Mouse (Mus musculus) lung, embryonic 16.5 days (tissue): ENCODE measurements around the gene Gsk3a. TPM values are rescaled to one million over a fixed set of nuclear protein-coding genes. Genes with fewer than 3 reads are reported as not detected.

Source experiments
- ATAC-seq: fragments of 200-750 bp; cut with Nextera tagmentation; 2 replicates; pipeline ENCODE4 v1.8.0; 2017; ENCODE audit warnings: low read depth, mild to moderate bottlenecking, moderate library complexity
- H3K27ac ChIP-seq: fragments of 300-500 bp; sonication (generic); 2 replicates; pipeline ENCODE4 v1.5.1; 2014; ENCODE audit warnings: mild to moderate bottlenecking, control low read depth, low read length
- H3K27me3 ChIP-seq: fragments of 300-500 bp; sonication (generic); 2 replicates; pipeline ENCODE4 v1.6.1; 2014; ENCODE audit warnings: low read depth, low read length, mixed read lengths; ENCODE audit not compliant: control insufficient read depth, insufficient read depth
- H3K36me3 ChIP-seq: fragments of 300-500 bp; sonication (generic); 2 replicates; pipeline ENCODE4 v1.6.1; 2014; ENCODE audit warnings: low read length; ENCODE audit not compliant: control insufficient read depth, insufficient read depth
- H3K4me1 ChIP-seq: fragments of 300-500 bp; sonication (generic); replicated peaks from 2 replicates; pipeline ENCODE4 v1.6.1; 2014; ENCODE audit warnings: low read length, mixed read lengths; ENCODE audit not compliant: control insufficient read depth, insufficient read depth
- H3K4me2 ChIP-seq: fragments of 300-500 bp; sonication (generic); 2 replicates; pipeline ENCODE4 v1.6.1; 2014; ENCODE audit warnings: low read depth, low read length, control low read depth
- H3K4me3 ChIP-seq: fragments of 300-500 bp; sonication (generic); 2 replicates; pipeline ENCODE4 v1.5.1; 2014; ENCODE audit warnings: mild to moderate bottlenecking, low read length, control low read depth
- H3K9ac ChIP-seq: fragments of 300-500 bp; sonication (generic); 2 replicates; pipeline ENCODE4 v1.6.1; 2014; ENCODE audit warnings: low read length, control low read depth
- H3K9me3 ChIP-seq: fragments of 300-500 bp; sonication (generic); 2 replicates; pipeline ENCODE4 v1.6.1; 2016; ENCODE audit warnings: low read length; ENCODE audit not compliant: control insufficient read depth
- WGBS: fragments of 180-500 bp; shearing (Covaris S2); extraction: QIAGEN DNeasy Blood & Tissue Kit; methylation state at CpG from one replicate; pipeline ENCODE4 v1.1.7; 2014; 5-methylcytosine and 5-hydroxymethylcytosine counted together
- polyA plus RNA-seq: library from polyadenylated mRNA; unstranded; fragments of >200 nt; fragmentation: Nextera tagmentation; extraction: Ambion mirVana; gene quantifications from 2 replicates; pipeline ENCODE4 v1.2.1, GENCODE M21; 2015

The Gsk3a gene
- polyA plus RNA-seq, 1 experiment from 2014 or later, result 8.2 TPM

GRCm38 (mm10) chr7:25227523-25228300 lies 9.9 kb downstream of the Gsk3a start:
- Histone ChIP-seq H3K4me2 (no peak overlapping the region), H3K36me3 (peaks cover 60% of the 10 kb centered on the region), H3K9me3 (no peaks in the 10 kb centered on the region), H3K27ac (no peak overlapping the region), H3K27me3 (no peaks in the 10 kb centered on the region), H3K4me1 (peaks cover under 1% of the 10 kb centered on the region), H3K4me3 (no peak overlapping the region), H3K9ac (no peak overlapping the region)
- WGBS, result 95% methylated on average over 1 of the region's 1 CpGs
- ATAC-seq, result no peak

GRCm38 (mm10) chr7:25222275-25222967 lies 15.2 kb downstream of the Gsk3a start:
- WGBS, result 72% methylated on average over 10 of the region's 10 CpGs
- Histone ChIP-seq H3K9ac (peak overlapping the region; percentile 86), H3K27me3 (no peaks in the 10 kb centered on the region), H3K27ac (no peak overlapping the region), H3K4me3 (peak overlapping the region; percentile 83), H3K36me3 (peaks cover 23% of the 10 kb centered on the region), H3K4me2 (peak overlapping the region; percentile 85), H3K4me1 (peaks cover 27% of the 10 kb centered on the region), H3K9me3 (no peaks in the 10 kb centered on the region)
- no peak for ATAC-seq

- Histone ChIP-seq H3K4me3 (peak within 1 kb of the TSS; percentile 83), H3K4me1 (peaks cover 27% of the 10 kb centered on the region), H3K36me3 (peaks cover 15% of the 10 kb centered on the region), H3K27me3 (no peaks in the 10 kb centered on the region), H3K9ac (peak within 1 kb of the TSS; percentile 86), H3K9me3 (no peaks in the 10 kb centered on the region), H3K27ac (peak within 1 kb of the TSS; percentile 94), H3K4me2 (peak within 1 kb of the TSS; percentile 85)
- under 1% methylated on average over 40 of the region's 45 CpGs for WGBS
- ATAC-seq, result peak; percentile 95
These were observed 16.4 kb downstream of the Gsk3a start, which contains the start of gene Zfp526 for GRCm38 (mm10) chr7:25221102-25221883. TSS of gene Zfp526 (plus strand) at chr7:25221425.

DNA sequence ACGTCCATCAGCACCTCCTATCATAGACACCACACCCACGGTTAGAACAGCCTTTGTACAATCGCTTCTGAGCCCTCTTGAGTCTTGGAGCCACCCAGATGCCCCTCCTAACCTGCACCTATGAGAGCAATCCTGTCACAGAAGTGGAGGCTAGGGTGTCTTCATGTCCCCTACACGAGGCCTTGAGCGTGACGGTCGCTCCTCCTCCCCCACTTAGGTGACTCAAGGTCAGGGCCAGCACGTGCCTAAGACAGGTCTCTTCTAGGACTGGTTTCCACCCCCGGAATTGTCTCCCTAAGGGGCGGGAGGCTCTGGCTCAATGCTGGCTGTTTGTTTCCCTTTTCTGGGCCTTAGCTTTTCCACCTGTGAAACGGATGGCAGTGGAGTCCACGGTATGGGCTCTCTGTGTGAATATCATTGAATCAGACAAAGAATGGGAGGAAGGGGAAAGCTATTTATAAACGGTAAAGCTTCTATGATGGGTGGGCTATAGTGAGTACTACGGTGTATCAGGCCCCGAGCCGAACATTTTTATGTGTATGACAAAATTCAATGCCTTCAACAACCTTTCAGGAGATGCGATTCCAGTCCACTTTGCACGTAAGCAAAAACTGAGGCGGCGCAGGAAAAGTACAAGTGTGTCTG lies 17.1 kb downstream of the Gsk3a start, which contains the start of gene Dedd2:
TSS of gene Dedd2 (minus strand) at position 159 of the 645 bp plus-strand sequence.
- Histone ChIP-seq H3K4me2 (peak within 1 kb of the TSS; percentile 85), H3K36me3 (peaks cover 8% of the 10 kb centered on the region), H3K4me3 (peak within 1 kb of the TSS; percentile 83), H3K27me3 (no peaks in the 10 kb centered on the region), H3K9me3 (no peaks in the 10 kb centered on the region), H3K9ac (peak within 1 kb of the TSS; percentile 86), H3K27ac (peak within 1 kb of the TSS; percentile 94), H3K4me1 (peaks cover 27% of the 10 kb centered on the region)
- WGBS, result 3% methylated on average over 20 of the region's 20 CpGs
- no peak for ATAC-seq

DNA sequence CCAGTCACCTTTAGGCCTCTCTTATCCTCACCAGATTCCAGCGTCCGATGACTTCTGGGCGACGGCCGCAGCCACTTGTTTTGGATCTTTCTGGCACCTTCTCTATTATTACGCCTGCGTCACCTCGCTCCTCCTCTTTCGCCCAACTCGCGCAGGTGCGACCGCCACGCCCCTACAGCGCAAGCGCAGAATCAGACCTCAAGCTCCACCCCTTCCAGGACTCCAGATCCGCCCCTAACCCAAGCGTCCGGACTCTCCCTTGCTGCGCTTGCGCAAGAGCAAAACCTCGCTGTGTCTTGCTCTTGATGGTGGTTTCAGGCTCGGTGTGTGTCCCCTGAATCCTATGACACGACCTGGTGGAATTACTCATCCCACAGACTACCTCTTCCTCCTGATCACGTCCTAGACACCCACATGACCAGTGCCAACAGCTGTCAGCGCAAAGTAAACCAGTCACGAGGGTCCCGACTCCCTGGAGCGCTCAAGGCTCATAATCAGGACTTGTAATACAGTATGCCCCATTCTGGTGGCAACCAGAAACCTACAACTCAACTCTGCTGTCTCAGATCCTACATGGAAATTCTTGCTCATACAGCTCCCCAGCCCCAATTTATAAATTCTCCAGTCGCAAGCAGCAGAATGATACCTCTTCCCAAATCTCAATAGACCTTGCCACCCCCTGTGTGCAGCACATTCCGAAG lies 17.7 kb downstream of the Gsk3a start:
- 2% methylated on average over 31 of the region's 31 CpGs for WGBS
- H3K4me3 ChIP-seq, result peak overlapping the region; percentile 83
- H3K4me1 ChIP-seq, result peaks cover 27% of the 10 kb centered on the region
- H3K9me3 ChIP-seq, result no peaks in the 10 kb centered on the region
- peaks cover 2% of the 10 kb centered on the region; the same call in 1 of the 2 replicates for H3K36me3 ChIP-seq
- H3K9ac ChIP-seq, result peak overlapping the region; percentile 84
- ATAC-seq, result peak; percentile 72
- peak overlapping the region; percentile 85 for H3K4me2 ChIP-seq
- H3K27me3 ChIP-seq, result no peaks in the 10 kb centered on the region
- peak overlapping the region; percentile 76 for H3K27ac ChIP-seq

DNA sequence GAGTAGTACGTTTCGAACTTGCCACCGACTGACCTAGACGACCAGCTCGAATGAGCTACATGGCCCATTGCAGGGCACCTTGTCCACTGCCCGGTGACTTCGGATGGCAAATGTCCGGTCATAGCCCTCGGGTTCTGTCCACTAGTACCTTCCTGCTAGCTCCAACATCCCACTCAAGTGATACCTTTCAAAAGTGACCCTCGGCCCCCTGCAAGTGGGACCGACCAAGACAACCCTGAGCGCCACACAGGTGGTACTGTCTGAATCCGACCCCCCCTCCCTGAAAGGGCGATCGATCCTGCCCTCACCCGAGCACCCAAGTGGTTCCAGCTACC lies 18.3 kb downstream of the Gsk3a start:
- Histone ChIP-seq H3K27me3 (no peaks in the 10 kb centered on the region), H3K27ac (peak overlapping the region; percentile 76), H3K4me1 (peaks cover 27% of the 10 kb centered on the region), H3K4me2 (peak overlapping the region; percentile 85), H3K36me3 (peaks cover under 1% of the 10 kb centered on the region; the same call in 1 of the 2 replicates), H3K4me3 (peak overlapping the region; percentile 83), H3K9ac (peak overlapping the region; percentile 84), H3K9me3 (no peaks in the 10 kb centered on the region)
- no peak; the same call in none of the 2 replicates for ATAC-seq
- WGBS, result 0% methylated on average over 16 of the region's 16 CpGs

GRCm38 (mm10) chr7:25218705-25219415 lies 18.8 kb downstream of the Gsk3a start:
- Histone ChIP-seq H3K4me1 (peaks cover 27% of the 10 kb centered on the region), H3K4me2 (peak overlapping the region; percentile 85), H3K27me3 (no peaks in the 10 kb centered on the region), H3K9me3 (no peaks in the 10 kb centered on the region), H3K9ac (peak overlapping the region; percentile 84), H3K4me3 (peak overlapping the region; percentile 83), H3K36me3 (no peaks in the 10 kb centered on the region), H3K27ac (peak overlapping the region; percentile 76)
- WGBS, result under 1% methylated on average over 53 of the region's 53 CpGs
- ATAC-seq, result 0 out of 2 replicates have a peak, but pooled peaks have one; percentile 3
